Mouse (Mus musculus) MEL (cell line): ENCODE measurements around the gene Fhl3. TPM values are rescaled to one million over a fixed set of nuclear protein-coding genes. Genes with fewer than 3 reads are reported as not detected.

ENCODE experiments used
- DNase-seq: peaks from one replicate; pipeline ENCODE4 v3.0.0; 2011; ENCODE audit warnings: low read depth, low spot score
- H3K27ac ChIP-seq: 2 replicates; pipeline ENCODE4 v1.5.1; 2012; ENCODE audit warnings: low read depth, mild to moderate bottlenecking, control low read depth, low read length, moderate library complexity; ENCODE audit not compliant: control insufficient read depth
- H3K27me3 ChIP-seq, 2 experiments: fragments of 150-350 bp in 1 of 2; sonication (generic) in 1 of 2; 2 replicates each; pipeline ENCODE4 v1.6.1; 2012; ENCODE audit warnings: low read length in 2 of 2, mild to moderate bottlenecking in 2 of 2, improper control_type of control experiment in 1 of 2, moderate library complexity in 1 of 2; ENCODE audit not compliant: insufficient read depth in 2 of 2, control insufficient read depth in 1 of 2
- H3K36me3 ChIP-seq, 2 experiments: 2 replicates each; pipeline ENCODE4 v1.6.1; 2012 to 2014; ENCODE audit warnings: low read length in 2 of 2, improper control_type of control experiment in 1 of 2, inconsistent platforms in 1 of 2, mild to moderate bottlenecking in 1 of 2; ENCODE audit not compliant: insufficient read depth in 2 of 2, control insufficient read depth in 1 of 2
- H3K4me1 ChIP-seq, 2 experiments: fragments of 150-350 bp in 1 of 2; sonication (generic) in 1 of 2; 2 replicates each; pipeline ENCODE4 v1.6.1; 2012; ENCODE audit warnings: low read length in 2 of 2, improper control_type of control experiment in 1 of 2, mild to moderate bottlenecking in 1 of 2; ENCODE audit not compliant: insufficient read depth in 2 of 2, control insufficient read depth in 1 of 2
- H3K4me3 ChIP-seq, 2 experiments: fragments of 150-350 bp in 1 of 2; sonication (generic) in 1 of 2; 2 replicates each; pipeline ENCODE4 v1.5.1; 2012; ENCODE audit warnings: low read depth in 2 of 2, low read length in 2 of 2, mild to moderate bottlenecking in 2 of 2, moderate library complexity in 2 of 2, control low read depth in 1 of 2, improper control_type of control experiment in 1 of 2; ENCODE audit not compliant: control insufficient read depth in 1 of 2, insufficient read depth in 1 of 2
- H3K79me2 ChIP-seq: 2 replicates; pipeline ENCODE4 v1.6.1; 2012; ENCODE audit warnings: mild to moderate bottlenecking, low read length, moderate library complexity; ENCODE audit not compliant: control insufficient read depth, poor library complexity, insufficient read depth
- H3K9ac ChIP-seq: 2 replicates; pipeline ENCODE4 v1.6.1; 2012; ENCODE audit warnings: low read depth, mild to moderate bottlenecking, control low read depth, low read length, moderate library complexity; ENCODE audit not compliant: control insufficient read depth, poor library complexity, severe bottlenecking
- H3K9me3 ChIP-seq: fragments of 150-350 bp; sonication (generic); replicated peaks from 2 replicates; pipeline ENCODE4 v1.6.1; 2012; ENCODE audit warnings: mild to moderate bottlenecking, low read length, improper control_type of control experiment, moderate library complexity; ENCODE audit not compliant: insufficient read depth
- BHLHE40 ChIP-seq: IDR thresholded peaks from 2 replicates; pipeline ENCODE4 v1.6.1; 2012; ENCODE audit warnings: low read depth, mild to moderate bottlenecking, inconsistent platforms, low read length, improper control_type of control experiment, borderline replicate concordance
- CTCF ChIP-seq, 3 experiments: IDR thresholded peaks in 2 of 3; conservative IDR thresholded peaks in 1 of 3; 2 replicates each; pipeline ENCODE4 v1.5.1; 2011 to 2012; ENCODE audit warnings: low read length in 3 of 3, low read depth in 2 of 3, mild to moderate bottlenecking in 2 of 3, improper control_type of control experiment in 1 of 3, inconsistent platforms in 1 of 3, mixed read lengths in 1 of 3, moderate library complexity in 1 of 3; ENCODE audit not compliant: control insufficient read depth in 1 of 3, insufficient read depth in 1 of 3, poor library complexity in 1 of 3, severe bottlenecking in 1 of 3
- E2F4 ChIP-seq: IDR thresholded peaks from 2 replicates; pipeline ENCODE4 v1.6.1; 2011; ENCODE audit warnings: low read depth, low read length, improper control_type of control experiment, borderline replicate concordance
- EP300 ChIP-seq, 2 experiments: IDR thresholded peaks; 2 replicates each; pipeline ENCODE4 v1.6.1; 2011; ENCODE audit warnings: improper control_type of control experiment in 2 of 2, low read length in 2 of 2, low read depth in 1 of 2, mild to moderate bottlenecking in 1 of 2
- GATA1 ChIP-seq: IDR thresholded peaks from 2 replicates; pipeline ENCODE4 v1.6.1; 2011; ENCODE audit warnings: low read depth, low read length, improper control_type of control experiment
- HCFC1 ChIP-seq: IDR thresholded peaks from 2 replicates; pipeline ENCODE4 v1.6.1; 2012; ENCODE audit warnings: low read depth, mild to moderate bottlenecking, inconsistent platforms, low read length, improper control_type of control experiment, moderate library complexity
- JUND ChIP-seq: IDR thresholded peaks from 2 replicates; pipeline ENCODE4 v1.6.1; 2011; ENCODE audit warnings: low read depth, mild to moderate bottlenecking, improper control_type of control experiment, low read length
- KAT2A ChIP-seq: conservative IDR thresholded peaks from 2 replicates; pipeline ENCODE4 v1.6.1; 2012; ENCODE audit warnings: low read depth, low read length, improper control_type of control experiment, inconsistent platforms
- MAFK ChIP-seq: IDR thresholded peaks from 2 replicates; pipeline ENCODE4 v1.6.1; 2011; ENCODE audit warnings: low read depth, mild to moderate bottlenecking, low read length, improper control_type of control experiment, borderline replicate concordance
- MAX ChIP-seq: IDR thresholded peaks from 2 replicates; pipeline ENCODE4 v1.6.1; 2011; ENCODE audit warnings: low read length, improper control_type of control experiment
- MAZ ChIP-seq: IDR thresholded peaks from 2 replicates; pipeline ENCODE4 v1.6.1; 2012; ENCODE audit warnings: low read depth, mild to moderate bottlenecking, inconsistent platforms, low read length, improper control_type of control experiment
- MEF2A ChIP-seq: IDR thresholded peaks from 2 replicates; pipeline ENCODE4 v1.6.1; 2014; ENCODE audit warnings: low read depth, mild to moderate bottlenecking, inconsistent platforms, low read length, improper control_type of control experiment; ENCODE audit not compliant: poor library complexity, insufficient replicate concordance, severe bottlenecking; ENCODE audit errors: extremely low read depth
- MYC ChIP-seq: IDR thresholded peaks from 2 replicates; pipeline ENCODE4 v1.6.1; 2011; ENCODE audit warnings: low read depth, mild to moderate bottlenecking, low read length, improper control_type of control experiment, moderate library complexity
- NELFE ChIP-seq: IDR thresholded peaks from 2 replicates; pipeline ENCODE4 v1.6.1; 2011; ENCODE audit warnings: low read depth, low read length, improper control_type of control experiment
- POLR2A ChIP-seq, 2 experiments: IDR thresholded peaks; 2 replicates each; pipeline ENCODE4 v1.6.1; 2011 to 2012; ENCODE audit warnings: low read length in 2 of 2, mild to moderate bottlenecking in 2 of 2, control low read depth in 1 of 2, improper control_type of control experiment in 1 of 2, low read depth in 1 of 2, moderate library complexity in 1 of 2; ENCODE audit not compliant: control insufficient read depth in 1 of 2, insufficient read depth in 1 of 2, poor library complexity in 1 of 2
- POLR2AphosphoS2 ChIP-seq: IDR thresholded peaks from 2 replicates; pipeline ENCODE4 v1.6.1; 2011; ENCODE audit warnings: low read length, improper control_type of control experiment
- TAL1 ChIP-seq: IDR thresholded peaks from 2 replicates; pipeline ENCODE4 v1.6.1; 2012; ENCODE audit warnings: mild to moderate bottlenecking, inconsistent platforms, low read length, moderate library complexity, mixed read lengths
- TBP ChIP-seq: IDR thresholded peaks from 2 replicates; pipeline ENCODE4 v1.8.0; 2011; ENCODE audit warnings: low read depth, low read length, improper control_type of control experiment
- TCF12 ChIP-seq: IDR thresholded peaks from 2 replicates; pipeline ENCODE4 v1.6.1; 2014; ENCODE audit warnings: low read depth, mild to moderate bottlenecking, inconsistent platforms, low read length, improper control_type of control experiment, moderate library complexity
- UBTF ChIP-seq: IDR thresholded peaks from 2 replicates; pipeline ENCODE4 v1.6.1; 2012; ENCODE audit warnings: low read depth, mild to moderate bottlenecking, inconsistent platforms, low read length, improper control_type of control experiment, moderate library complexity, borderline replicate concordance; ENCODE audit not compliant: insufficient read depth
- USF1 ChIP-seq: IDR thresholded peaks from 2 replicates; pipeline ENCODE4 v1.6.1; 2014; ENCODE audit warnings: low read depth, mild to moderate bottlenecking, inconsistent platforms, low read length, improper control_type of control experiment, moderate library complexity
- USF2 ChIP-seq, 2 experiments: IDR thresholded peaks; 2 replicates each; pipeline ENCODE4 v1.6.1; 2011 to 2012; ENCODE audit warnings: improper control_type of control experiment in 2 of 2, low read length in 2 of 2, borderline replicate concordance in 1 of 2, inconsistent platforms in 1 of 2, low read depth in 1 of 2, mild to moderate bottlenecking in 1 of 2; ENCODE audit not compliant: insufficient read depth in 1 of 2
- ZC3H11A ChIP-seq: IDR thresholded peaks from 2 replicates; pipeline ENCODE4 v1.6.1; 2012; ENCODE audit warnings: low read depth, mild to moderate bottlenecking, inconsistent platforms, low read length, improper control_type of control experiment
- ZMIZ1 ChIP-seq: IDR thresholded peaks from 2 replicates; pipeline ENCODE4 v1.6.1; 2012; ENCODE audit warnings: low read depth, mild to moderate bottlenecking, inconsistent platforms, low read length, improper control_type of control experiment, moderate library complexity
- ZNF384 ChIP-seq: IDR thresholded peaks from 2 replicates; pipeline ENCODE4 v1.6.1; 2012; ENCODE audit warnings: low read depth, mild to moderate bottlenecking, inconsistent platforms, low read length, improper control_type of control experiment
- polyA plus RNA-seq, 2 experiments: library from polyadenylated mRNA; stranded (reverse) in 1 of 2; unstranded in 1 of 2; fragments of >175 nt in 1 of 2; fragments of >200 nt in 1 of 2; gene quantifications; 2 replicates each; pipeline versions ENCODE4 v1.2.1 to v1.2.4; 2012; ENCODE audit warnings: low replicate concordance in 2 of 2, low read depth in 1 of 2; ENCODE audit not compliant: insufficient read length in 2 of 2, insufficient read depth in 1 of 2, missing spikeins in 1 of 2
- total RNA-seq: library from RNA; depleted of rRNA; stranded (reverse); fragments of 300-350 nt; gene quantifications from 2 replicates; pipeline ENCODE4 v1.2.3, GENCODE M21; 2012

The Fhl3 gene
- total and polyA plus RNA-seq, 3 experiments: 5.6 to 13.8 TPM; not detected in 1

DNA sequence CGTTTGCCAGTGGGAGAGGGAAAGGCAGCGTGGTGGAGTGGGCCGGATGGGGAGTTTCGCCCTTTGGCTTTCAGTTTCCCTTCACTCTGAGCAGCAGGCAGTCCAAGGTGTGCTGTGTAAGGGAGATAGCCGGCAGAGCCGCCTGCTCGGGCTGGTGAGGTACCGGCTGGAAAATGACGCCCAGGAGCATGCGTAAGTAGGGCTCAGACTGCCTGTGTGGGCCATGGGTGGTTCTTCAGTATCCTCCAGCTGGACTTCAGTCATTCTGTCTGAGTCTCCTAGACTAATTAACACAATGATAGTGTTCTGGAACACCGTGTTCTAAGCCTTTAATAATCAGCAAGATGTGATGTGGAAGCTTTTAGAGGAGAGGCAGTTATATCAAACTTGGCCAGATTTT, 42.3 kb downstream of the Fhl3 start:
- Histone ChIP-seq H3K27ac (no peak overlapping the region), H3K4me1 (peaks cover 0 to 2% of the 10 kb centered on the region in 2 experiments; a peak in 1 of 4 replicates)

DNA sequence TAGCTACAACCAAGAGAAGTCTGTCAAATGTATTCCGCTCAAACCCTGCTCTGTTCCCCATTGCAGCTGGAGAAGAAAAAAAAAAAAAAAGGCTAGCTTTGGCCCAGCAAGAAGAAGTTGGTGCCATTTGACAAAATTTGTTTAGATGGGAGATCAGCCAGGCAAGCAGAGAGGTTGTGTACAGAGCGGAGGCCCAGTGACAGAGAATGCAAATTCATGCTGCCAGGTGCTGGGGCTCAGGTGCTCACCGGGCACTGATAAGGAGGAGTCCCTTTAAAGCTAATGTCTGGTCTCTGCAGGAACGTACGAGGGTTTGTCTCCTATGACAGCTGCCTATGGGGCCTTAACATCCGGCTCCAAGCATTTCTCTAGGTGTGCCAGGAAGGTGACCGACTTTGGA, 46.1 kb downstream of the Fhl3 start:
- peaks cover 1% of the 10 kb centered on the region for H3K79me2 ChIP-seq
- peaks cover 0 to 7% of the 10 kb centered on the region in 2 experiments; a peak in 1 of 4 replicates for H3K4me1 ChIP-seq
- no peak for DNase-seq
- no peaks in the 10 kb centered on the region for H3K9me3 ChIP-seq
- H3K27me3 ChIP-seq: no peaks in the 10 kb centered on the region
- no peak overlapping the region for H3K27ac ChIP-seq
- H3K36me3 ChIP-seq: peaks cover 0 to 4% of the 10 kb centered on the region in 2 experiments; a peak in 1 of 4 replicates
- no peak overlapping the region for H3K9ac ChIP-seq
- no peak for TF ChIP-seq MAFK
- no peak overlapping the region for H3K4me3 ChIP-seq

More for the DNA sequence above, 42.3 kb downstream of the Fhl3 start:
- no peak for DNase-seq
- TF ChIP-seq MYC (no peak), JUND (no peak), TAL1 (no peak), TBP (no peak), MAFK (no peak), MAX (no peak), USF1 (no peak), UBTF (no peak), ZMIZ1 (no peak), POLR2A (IDR thresholded peaks at IDR 0.05; ENCODE audit: control insufficient read depth in 1 of 2, insufficient read depth in 1 of 2, low read depth in 1 of 2, low read length in 2 of 2, poor library complexity in 1 of 2) (no peak), USF2 (IDR thresholded peaks at IDR 0.05; ENCODE audit: borderline replicate concordance in 1 of 2, insufficient read depth in 1 of 2, low read depth in 1 of 2, low read length in 2 of 2) (no peak), GATA1 (no peak), KAT2A (no peak), E2F4 (no peak)
- TF ChIP-seq, all 39 proteins: peak for 0
- Histone ChIP-seq H3K79me2 (no peaks in the 10 kb centered on the region; the same call in 1 of the 2 replicates), H3K9me3 (no peaks in the 10 kb centered on the region), H3K36me3 (no peaks in the 10 kb centered on the region; a peak in 1 of 4 replicates), H3K9ac (no peak overlapping the region), H3K27me3 (no peaks in the 10 kb centered on the region), H3K4me3 (no peak overlapping the region)

- H3K27ac ChIP-seq: no peak overlapping the region
- DNase-seq: no peak
- H3K4me1 ChIP-seq: peaks cover 0 to 9% of the 10 kb centered on the region in 2 experiments; a peak in 1 of 4 replicates
- no peaks in the 10 kb centered on the region for H3K27me3 ChIP-seq
- H3K9ac ChIP-seq: no peak overlapping the region
- H3K36me3 ChIP-seq: peaks cover 0 to 6% of the 10 kb centered on the region in 2 experiments; a peak in 2 of 4 replicates
- peaks cover 7% of the 10 kb centered on the region for H3K79me2 ChIP-seq
- H3K4me3 ChIP-seq: no peak overlapping the region
- no peaks in the 10 kb centered on the region for H3K9me3 ChIP-seq
- TF ChIP-seq UBTF: no peak
- no peak for TF ChIP-seq BHLHE40
- no peak for TF ChIP-seq ZC3H11A
- no peak for TF ChIP-seq E2F4
- no peak for TF ChIP-seq EP300 (IDR thresholded peaks at IDR 0.05; ENCODE audit: low read depth in 1 of 2, low read length in 2 of 2)
- TF ChIP-seq MAZ: no peak
- no peak for TF ChIP-seq MYC
- no peak for TF ChIP-seq USF2 (IDR thresholded peaks at IDR 0.05; ENCODE audit: borderline replicate concordance in 1 of 2, insufficient read depth in 1 of 2, low read depth in 1 of 2, low read length in 2 of 2)
- no peak for TF ChIP-seq MEF2A
- TF ChIP-seq POLR2AphosphoS2: no peak
- TF ChIP-seq TCF12: no peak
- TF ChIP-seq CTCF (IDR thresholded peaks at IDR 0.05 in 2 of 3, conservative IDR thresholded peaks at IDR 0.05 in 1 of 3; ENCODE audit: control insufficient read depth in 1 of 3, insufficient read depth in 1 of 3, low read depth in 2 of 3, low read length in 3 of 3, poor library complexity in 1 of 3, severe bottlenecking in 1 of 3): no peak
- no peak for TF ChIP-seq HCFC1
- no peak for TF ChIP-seq ZNF384
- no peak for TF ChIP-seq USF1
- TF ChIP-seq TAL1: no peak
- TF ChIP-seq TBP: no peak
- TF ChIP-seq NELFE: no peak
These were observed 47.4 kb downstream of the Fhl3 start for GRCm38 (mm10) chr4:124747851-124748250.
